Mouse (Mus musculus) spleen, postnatal 14 days (tissue): Measurements from ENCODE around the gene Scamp4.
A peak's percentile ranks its signal among the peaks of the same experiment; 100 is the strongest.
"Not testable (repeated sequence)": the region's sequence is repeated elsewhere in the genome, so short reads cannot be mapped to it uniquely, and the experiment has no call there.

ENCODE experiments used
- DNase-seq, 2 experiments: peaks; one replicate each; pipeline ENCODE4 v3.0.0; 2021 to 2022; ENCODE audit warnings: low spot score in 2 of 2

Scamp4 gene

DNA sequence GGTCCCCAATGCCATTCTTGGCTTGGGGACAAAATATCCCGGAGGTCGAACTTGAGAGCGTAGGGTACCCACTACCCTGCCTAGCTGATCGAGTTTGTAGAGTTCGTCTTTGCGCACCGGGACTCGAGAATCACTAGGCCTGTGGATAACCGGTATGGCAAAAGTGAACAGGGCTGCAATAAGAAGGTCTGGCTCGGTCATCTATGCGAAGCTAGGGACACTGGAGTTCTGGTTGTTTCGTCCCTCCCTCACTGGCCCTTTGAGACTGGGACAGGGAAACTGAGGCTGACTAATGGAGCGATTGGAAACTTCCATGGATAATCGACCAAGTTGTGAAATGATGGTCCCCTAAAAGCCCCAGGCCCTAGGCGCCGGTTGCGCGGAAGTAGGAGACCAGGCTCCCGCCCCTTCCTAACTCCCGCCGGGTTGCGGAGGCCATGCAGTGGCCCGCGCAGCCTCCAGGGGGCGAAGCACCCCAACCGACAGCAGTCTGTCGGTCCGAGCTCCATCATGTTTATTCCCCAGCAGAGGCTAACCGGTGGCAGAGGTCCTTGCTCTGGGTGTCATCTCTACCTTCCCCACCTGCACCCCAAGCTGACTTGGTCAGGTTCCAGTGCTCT, 24.4 kb upstream of the Scamp4 start:
- peak; percentile 80 to 84 for DNase-seq

DNA sequence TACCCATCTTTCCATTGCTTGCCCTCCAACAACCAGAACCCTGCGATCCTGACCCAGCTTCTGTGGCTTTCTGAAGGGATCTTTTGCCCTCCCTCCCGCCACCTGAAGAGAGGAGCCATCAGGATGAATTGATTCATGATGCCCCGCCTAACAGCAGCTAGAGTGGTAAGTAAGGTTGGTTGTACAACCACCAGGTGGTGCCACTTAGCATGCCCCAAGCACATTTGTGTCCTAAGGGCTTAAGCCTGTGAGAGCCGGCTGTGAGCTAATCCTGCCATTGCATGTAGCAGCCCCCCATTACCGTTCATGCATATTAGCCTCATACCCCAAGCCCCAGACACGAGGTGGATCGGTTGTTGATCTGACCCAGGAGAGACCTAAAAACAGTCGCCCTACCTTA, 23.8 kb upstream of the Scamp4 start:
- peak; percentile 60 to 78 for DNase-seq

DNA sequence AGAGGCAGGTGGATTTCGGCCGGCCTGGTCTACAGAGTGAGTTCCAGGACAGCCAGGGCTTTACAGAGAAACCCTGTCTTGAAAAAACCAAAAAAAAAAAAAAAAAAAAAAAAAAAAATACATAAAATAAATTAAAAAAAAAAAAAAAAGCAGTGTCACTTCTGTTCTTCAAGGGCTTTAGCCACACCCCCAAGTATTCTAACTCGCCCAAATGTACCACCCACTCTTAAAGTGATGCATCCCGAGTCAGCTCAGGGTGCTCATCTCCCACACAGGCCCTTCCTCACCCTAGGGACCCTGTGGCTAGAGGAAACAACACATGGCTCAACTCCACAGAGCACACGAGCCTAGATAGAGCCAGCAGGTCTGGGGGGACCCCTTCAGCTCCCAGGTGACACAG, 19.6 kb upstream of the Scamp4 start:
- no peak for DNase-seq

DNA sequence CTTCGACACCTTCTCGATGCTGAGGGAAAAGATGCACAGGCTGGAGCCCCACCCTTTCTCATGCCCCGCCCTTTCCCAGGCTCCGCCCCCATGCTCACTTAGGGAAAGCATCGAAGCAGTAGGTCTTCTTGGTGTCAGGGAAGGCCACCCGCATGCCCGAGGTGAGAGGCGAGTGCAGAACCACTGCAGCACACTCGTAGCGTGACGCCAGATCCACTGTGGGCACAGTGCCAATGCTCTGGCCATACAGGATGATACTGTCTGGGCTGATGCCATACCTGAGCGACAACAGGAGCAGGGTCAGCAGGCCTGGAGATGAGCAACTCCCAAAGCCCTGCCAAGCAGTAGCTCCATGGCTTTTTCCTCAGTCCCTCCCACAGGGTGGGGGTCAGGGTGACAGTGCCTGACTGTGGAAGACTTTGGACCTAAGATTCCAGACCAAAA, 18.6 kb upstream of the Scamp4 start:
- no peak for DNase-seq

DNA sequence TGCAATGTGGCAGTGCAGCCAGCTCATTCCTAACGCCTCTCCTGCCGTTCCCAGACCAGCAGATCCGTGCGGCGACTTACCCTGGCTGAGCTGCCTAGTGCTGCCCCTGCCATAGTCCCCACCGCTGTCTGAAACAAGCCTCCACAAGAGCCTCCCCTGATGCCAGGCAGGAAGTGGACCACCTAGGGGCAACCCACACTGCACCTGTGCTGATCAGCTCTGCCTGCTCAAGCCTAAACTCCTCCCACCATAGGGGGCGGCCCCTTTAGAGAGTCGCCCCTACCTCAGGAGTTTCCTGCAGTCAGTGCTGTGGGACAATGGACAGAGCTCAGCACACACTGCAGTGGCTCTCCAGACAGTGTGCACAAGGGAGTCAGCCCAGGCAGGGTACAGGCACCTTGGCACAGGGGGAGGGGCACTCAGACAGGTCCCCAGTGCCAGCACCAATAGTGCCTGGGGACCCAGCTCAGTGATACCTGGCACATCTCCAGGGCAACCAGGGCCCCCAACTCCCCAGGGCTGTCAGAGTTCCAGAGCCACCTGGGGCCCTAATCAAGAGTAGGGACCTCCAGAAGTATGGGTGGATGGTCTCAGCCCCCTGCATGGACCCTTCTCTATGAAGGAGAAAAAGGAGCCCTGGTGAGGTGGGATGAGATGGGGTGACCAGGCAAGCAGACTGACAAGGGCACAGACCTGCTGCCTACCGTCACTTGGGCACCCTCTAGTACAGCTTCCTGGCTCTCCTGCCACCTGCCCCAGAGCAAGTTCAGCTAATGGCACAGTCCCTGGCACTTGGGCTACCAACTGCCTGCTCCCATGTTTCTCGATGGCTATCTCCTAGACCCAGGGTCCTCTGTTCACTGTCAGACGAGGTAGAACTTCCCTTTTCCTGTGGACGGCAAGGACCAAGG, 17.8 kb upstream of the Scamp4 start:
- DNase-seq, result no peak

DNA sequence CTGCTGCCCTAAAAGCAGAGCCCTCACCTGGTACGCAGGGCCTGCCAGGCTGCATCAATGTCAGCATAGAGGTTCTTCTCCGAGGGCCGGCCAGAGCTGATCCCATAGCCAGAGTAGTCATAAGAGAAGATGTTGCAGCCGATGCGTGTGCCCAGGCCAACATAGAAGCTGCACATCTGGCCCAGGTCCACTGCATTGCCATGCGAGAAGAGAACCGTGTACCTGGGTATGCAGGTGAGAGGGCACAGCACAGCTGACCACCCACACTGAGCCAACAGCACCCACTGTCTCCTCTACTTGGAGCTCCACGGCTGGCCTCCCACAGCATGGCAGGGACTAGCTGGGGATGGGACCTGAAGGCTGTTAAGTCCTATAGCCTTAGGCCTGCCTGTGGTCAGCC, 17.1 kb upstream of the Scamp4 start:
- DNase-seq, result no peak

DNA sequence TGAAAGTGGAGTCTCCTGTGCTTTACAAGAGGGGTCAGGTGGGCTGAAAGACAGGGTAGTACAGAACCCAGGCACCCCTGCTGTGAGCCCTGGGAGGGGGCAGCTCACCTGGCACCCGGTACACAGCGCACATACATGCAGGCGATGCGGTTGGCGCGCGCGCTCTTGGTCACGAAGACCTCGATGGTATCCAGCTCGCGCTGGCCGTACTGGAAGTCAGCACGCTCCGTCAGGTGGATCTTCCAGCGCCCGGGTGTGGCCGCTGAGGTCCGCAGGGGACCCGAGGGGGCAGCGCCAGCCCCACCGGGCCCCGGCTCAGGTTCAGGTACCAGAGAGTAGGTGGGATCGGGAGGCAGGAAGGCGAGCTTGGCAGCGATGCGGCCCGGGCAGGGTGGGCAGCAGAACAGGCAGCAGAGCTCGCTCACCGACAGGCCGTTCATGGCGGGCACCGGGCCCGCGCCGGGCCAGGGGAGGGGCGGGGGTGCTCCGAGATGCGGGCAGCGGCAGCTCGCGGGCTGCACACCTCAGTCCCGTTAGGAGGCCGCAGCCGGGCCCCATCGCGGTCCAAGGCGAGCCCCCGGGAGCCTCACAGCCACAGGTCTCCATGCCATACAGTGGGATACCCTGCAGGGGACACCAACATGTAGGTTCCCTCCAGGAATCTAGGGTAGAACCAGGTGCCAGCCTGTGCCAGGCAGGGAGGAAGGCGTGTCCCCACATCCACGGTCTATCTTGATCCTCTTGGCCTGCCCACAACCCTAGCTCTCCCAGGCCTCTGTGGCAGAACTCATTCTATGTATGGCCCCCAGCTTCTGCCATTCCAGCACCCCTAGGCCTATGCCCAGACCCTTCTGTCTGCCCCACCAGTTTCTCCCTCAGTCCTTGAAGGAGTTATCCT, 16.0 kb upstream of the Scamp4 start:
- no peak for DNase-seq

DNA sequence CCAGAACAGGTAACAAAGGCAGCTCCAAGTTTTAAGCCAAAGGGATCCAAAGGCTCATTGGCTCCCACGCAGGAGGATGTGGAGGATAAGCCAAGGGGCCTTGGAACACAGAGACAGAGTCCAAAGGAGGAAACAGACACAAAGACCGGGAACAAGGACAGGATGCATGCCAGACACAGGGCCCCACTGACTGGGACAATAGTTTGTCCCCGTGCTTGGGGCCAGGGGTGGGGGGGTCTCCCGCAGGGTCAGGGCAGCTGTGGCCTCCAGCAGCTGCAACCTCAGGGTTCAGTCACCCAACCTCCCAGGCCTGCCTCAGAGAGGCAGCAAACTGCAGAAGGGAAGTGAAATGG, 15.4 kb upstream of the Scamp4 start:
- DNase-seq, result no peak

DNA sequence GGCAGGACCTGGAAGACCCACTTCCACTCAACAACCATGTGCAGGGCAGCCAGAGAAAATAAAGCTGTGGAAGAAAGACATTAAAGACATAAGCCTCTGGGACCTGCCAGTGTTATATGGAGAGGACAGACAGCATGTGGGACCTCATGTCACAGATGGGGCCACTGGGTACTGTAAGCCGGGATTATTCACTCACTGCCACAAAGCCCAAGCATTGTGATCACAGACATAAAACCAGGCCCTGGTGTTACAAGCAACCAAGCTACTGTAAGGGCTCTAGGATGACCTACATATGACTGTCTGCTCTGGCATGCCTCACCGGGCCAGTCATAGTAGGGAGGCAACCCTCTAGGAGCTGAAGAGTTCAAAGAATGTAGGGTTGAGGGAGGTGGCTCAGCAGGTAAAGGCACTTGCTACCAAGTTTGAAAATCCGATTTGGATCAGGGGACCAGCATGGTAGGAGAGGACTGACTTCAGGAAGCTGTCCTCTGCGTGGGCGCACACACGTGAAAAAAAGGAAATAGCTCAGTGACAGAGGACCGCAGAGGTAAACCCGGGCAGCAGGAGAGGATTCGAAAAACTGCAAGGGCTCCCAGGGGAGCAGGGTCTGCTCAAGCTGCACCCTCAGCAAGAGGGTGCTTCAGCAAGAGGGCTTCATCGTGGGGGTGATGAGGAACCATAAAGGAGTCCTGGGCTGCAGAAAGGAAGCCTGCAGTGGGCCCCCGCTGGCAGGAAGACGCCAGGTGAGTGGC, 13.4 kb upstream of the Scamp4 start:
- DNase-seq, result peak; percentile 42 to 55

DNA sequence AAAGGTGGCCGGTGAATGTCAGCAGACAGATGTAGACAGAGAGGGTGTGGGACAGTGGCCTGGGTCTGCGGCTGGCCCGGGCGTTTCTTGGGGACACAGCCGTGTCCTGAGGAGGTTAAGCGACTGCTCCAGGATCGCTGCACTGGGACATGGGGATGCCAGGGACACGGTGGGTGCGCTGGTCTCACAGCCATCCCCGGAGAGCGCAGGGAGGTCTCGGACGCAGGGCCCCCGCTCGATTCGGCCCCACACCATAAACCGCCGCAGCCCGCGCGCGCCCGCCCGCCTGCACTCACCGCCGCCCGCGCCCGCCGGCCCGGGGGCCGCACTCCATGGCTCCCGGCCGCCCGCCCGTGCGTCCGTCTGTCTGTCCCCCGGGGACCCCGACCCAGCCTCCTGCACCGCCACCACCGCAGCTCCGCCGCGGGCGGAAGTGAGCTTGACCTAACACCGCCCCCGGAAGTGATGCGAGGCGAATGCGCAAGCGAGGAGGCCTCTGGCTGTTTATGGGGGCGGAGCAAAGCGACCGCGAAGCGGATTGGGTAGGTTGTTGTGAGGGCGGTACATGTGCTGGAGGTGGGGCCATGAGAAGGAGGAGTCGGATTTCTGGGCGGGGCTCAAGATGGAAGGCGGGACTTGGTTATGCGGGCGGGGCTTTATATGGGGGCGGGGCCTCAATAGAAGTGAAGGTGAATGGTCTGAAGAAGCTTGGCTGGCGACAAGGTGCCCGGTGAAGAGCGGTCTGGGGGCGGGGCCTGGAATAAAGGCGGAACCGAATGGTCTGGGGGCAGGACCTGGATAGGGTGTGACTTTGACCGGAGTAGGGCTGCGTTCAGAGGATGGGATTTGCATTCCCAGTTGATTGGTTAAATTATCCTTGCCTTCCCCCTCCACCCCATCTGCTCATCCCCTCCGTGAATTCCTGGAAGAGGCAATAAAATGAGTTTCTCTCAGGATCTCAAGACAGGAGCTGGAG, 12.5 kb upstream of the Scamp4 start, which contains the start of gene Abhd17a:
Abhd17a (minus strand) TSS at position 463 of the 976 bp plus-strand sequence.
- peak; percentile 88 to 94 for DNase-seq

DNA sequence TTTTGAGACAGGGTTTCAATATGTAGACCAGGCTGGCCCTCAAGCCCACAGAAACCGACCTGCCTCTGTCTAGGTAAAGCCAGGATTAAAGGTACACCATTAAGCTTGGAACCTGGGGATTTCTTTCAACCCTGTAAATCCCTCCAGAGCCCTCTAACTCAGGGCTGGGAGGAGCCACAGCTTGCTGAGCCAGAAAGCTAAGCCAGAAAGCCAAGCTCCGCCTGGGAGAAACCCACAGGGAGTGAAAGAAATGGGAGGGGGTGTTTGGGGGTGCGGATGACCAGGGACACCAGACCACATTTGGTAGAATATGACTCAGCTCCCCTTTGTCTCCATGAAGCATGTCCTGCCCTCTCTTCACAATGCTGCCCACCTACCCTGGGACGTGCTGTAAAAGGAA, 6.4 kb upstream of the Scamp4 start:
- no peak for DNase-seq

DNA sequence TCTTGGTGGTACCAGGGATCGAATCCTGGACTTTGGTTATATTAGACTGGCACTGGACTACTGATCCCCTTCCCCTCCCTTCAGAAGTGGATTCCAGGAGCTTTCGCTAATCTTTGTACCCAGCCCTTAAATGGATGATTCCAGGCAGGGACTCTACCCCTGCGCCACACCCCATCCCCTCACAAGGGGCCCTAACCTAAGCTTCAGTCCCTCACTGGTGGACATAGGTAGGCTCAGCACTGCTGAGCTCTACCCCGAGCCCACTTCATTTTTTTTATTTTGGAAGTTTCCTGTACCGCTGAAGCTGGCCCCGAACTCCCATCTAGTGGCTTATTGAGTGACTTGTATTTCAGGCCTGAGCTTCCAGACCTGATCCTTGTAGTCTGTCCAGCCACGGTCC, 692 bp downstream of the Scamp4 start:
- DNase-seq, result no peak

DNA sequence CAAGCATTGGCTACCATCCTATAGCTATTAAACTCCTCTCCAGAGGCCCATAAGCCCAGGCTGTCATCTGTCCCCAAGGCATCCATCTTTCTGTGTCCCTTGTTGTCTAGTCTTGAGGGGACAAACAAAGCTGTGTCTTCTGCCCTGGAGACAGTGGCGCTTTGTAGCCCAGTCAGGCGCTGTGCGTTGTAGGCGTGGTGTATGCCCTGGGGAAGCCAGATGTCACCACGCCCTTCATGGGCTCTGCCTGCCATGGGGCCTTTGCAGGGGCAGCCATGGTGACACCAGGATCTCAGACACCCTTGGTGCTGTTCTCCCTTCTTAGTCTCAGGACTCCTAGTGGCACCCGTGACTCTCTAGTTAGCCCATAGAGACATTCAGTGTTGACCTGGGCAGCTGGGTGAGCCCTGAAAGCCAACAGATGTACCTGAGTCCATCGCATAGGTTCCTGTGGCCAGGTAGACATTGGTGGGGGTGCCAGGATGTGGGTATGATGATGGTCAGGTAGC, 1.4 kb downstream of the Scamp4 start:
- peak; percentile 45 to 68 for DNase-seq

DNA sequence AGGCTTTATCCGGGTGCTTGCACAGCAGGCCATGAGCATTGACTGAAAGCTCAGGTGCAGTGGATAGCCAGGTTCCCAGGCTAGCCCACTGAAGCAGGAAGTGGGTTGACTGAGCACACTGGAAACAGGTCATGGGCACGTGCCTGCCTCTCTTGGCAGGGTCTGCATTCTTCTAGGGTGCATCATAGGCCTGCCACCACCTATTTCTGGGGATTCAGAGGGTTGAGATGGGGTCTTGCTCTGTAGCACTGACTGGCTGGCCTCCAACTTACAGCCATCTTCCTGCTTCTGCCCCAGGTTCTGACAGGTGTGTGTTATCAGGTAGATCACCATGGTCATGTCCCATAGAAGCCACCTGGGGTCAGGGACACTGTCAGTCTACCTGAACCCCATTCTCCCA, 2.3 kb downstream of the Scamp4 start:
- DNase-seq, result no peak

DNA sequence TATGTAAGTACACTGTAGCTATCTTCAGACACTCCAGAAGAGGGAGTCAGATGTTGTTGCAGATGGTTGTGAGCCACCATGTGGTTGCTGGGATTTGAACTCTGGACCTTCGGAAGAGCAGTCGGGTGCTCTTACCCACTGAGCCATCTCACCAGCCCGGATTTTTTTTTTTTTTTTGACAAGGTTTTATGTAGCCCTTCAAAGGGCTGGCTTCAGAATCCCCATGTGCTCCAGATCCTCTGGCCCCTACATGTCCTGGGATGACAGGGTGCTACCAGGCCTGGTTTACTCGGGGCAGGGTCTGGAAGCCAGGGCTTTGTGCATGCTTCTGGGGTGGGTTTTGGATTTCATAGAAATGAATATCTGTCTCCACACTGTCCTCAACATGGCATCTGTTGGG, 3.0 kb downstream of the Scamp4 start, which contains the start of gene Gm49322:
Gm49322 (plus strand) TSS at position 301 of the 400 bp plus-strand sequence.
- not testable (repeated sequence) for DNase-seq

DNA sequence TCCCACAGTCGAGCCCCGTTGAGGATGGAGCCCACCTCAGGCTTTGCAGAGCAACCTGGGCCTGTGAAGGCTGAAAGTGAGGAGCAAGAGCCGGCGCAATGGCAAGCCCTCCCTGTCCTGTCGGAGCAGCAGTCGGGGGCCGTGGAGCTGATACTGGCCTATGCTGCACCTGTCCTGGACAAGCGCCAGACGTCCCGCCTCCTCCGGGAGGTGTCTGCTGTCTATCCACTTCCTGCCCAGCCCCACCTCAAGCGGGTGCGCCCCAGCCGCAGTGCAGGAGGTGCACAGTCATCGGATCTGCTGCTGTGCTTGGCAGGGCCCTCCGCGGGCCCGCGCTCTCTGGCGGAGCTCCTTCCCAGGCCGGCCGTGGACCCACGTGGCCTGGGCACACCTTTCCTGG, 3.6 kb downstream of the Scamp4 start:
- DNase-seq, result no peak

DNA sequence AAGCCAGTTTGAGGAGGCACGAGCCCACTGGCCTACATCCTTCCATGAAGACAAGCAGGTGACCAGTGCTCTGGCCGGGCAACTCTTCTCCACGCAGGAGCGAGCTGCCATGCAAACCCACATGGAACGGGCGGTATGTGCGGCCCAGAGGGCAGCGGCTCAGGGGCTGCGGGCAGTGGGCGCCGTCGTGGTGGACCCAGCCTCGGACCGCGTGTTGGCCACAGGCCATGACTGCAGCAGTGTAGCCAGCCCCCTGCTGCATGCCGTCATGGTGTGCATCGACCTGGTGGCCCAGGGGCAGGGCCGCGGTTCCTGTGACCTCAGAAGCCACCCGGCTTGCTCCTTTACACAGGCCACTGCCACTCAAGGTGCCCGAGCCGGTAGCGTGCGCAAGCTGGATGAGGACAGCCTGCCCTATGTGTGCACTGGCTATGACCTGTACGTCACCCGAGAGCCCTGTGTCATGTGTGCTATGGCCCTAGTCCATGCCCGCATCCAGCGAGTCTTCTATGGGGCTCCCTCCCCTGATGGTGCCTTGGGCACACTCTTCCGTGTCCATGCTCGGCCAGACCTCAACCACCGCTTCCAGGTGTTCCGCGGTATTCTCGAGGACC, 4.2 kb downstream of the Scamp4 start:
- no peak for DNase-seq

DNA sequence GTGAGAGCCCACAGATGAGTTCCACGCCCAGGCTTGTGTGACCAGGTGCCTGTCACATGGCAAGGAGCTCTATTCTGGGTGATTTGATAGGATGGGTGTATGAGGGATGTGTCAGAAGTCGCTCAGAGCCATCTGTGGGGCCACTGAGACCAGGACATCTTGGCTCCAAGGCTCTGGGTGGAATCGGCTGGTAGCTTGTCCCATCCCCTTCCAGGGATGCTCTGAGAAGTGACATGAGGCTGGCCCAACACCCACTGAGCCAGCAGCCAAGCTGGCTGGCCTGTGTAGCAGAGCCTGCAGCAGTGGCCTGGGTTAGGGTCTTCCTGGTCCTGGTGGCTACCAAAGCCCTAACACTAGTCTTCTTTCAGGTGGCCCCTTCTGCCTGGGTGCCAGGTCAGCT, 5.8 kb downstream of the Scamp4 start:
- no peak for DNase-seq

DNA sequence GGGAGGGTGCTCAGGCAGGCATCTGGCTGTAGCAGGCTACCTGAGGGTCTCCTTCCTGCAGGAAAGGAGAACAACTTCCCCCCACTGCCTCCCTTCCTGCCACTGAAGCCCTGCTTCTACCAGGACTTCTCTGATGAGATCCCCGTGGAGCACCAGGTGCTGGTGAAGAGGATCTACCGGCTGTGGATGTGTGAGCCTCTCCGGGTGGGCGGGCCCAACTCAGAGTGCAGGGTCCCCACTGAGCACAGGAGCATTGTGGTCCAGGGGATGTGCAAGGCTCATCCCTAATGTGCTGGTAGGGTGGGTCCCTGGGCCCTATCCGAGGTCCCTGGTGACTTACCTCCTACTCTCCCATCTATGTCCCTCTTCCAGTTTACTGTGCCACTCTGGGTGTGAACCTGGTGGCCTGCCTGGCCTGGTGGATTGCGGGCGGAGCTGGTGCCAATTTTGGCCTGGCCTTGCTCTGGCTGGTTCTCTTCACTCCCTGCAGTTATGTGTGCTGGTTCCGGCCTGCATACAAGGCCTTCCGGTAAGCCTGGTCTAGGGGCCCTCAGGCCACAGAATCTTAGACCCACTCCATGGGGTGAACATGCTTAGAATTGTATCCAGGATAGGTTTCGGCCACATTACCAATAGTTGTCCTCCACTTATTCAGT, 6.7 kb downstream of the Scamp4 start:
- no peak for DNase-seq
